Mouse (Mus musculus): ENCODE measurements around the gene Ube2cbp.

Ube2cbp gene

DNA sequence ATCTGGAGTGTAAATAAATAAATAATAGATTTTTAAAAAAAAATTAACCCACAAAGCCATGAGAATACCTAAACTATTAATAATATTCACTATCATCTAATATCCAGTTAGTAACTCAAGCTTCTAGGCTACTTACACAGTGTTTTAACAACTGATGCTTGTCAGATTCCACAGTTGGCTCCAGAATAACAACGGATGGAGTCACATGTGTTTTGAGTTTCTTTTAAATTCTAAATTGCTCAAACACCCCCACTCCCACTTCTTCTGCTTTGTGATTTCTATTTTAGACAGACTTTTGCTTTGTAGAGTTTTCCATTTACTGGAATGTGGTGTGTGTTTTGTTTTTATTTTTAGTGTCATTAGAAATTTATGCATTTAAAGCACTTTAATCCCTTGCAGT is 140.0 kb downstream of the Ube2cbp start:
- no peak for DNase-seq (ENCODE audit: low spot score in 2 of 2)

DNA sequence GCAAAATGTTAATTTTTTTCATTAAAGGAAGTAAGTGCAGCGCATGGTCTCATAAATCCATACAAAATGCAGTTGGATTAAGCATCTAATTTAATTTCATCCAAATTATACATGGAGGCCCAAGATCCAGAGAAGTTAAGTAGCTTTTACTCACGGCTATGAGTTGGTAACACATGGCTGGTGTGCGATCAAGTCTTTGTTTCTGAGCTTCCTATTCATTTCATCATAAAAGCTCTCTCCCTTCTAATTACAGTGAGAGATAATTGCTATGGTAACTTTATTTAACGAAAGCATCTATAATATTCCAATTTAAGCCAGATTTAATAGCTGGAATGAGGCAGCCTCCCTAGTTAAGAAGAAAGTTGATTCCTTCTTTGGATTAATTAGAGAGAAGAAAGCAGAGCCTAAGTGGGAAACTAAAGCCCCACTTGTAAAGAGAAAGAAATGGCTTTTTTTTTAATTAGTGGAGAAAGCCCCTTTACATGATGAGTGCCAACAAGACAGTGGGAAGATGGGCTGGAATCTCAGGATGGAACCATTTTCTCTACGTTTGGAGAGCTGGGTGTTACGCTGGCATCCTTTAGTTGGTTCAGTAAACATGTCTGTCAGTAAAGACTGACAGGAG is 145.1 kb downstream of the Ube2cbp start:
- DNase-seq (ENCODE audit: low spot score in 2 of 2): no peak

- DNase-seq (ENCODE audit: low spot score in 2 of 2): no peak
Measured at GRCm38 (mm10) chr9:86315700-86316099, 149.1 kb downstream of the Ube2cbp start.

- DNase-seq (ENCODE audit: low spot score in 2 of 2): no peak
Measured at GRCm38 (mm10) chr9:86308616-86309015, 156.1 kb downstream of the Ube2cbp start.

GRCm38 (mm10) chr9:86306556-86306955 is 158.2 kb downstream of the Ube2cbp start:
- DNase-seq (ENCODE audit: low spot score in 2 of 2): no peak

- DNase-seq (ENCODE audit: low spot score in 2 of 2): no peak
Measured at GRCm38 (mm10) chr9:86301407-86301806, 163.3 kb downstream of the Ube2cbp start.

GRCm38 (mm10) chr9:86298596-86298995 is 166.2 kb downstream of the Ube2cbp start:
- no peak for DNase-seq (ENCODE audit: low spot score in 2 of 2)

DNA sequence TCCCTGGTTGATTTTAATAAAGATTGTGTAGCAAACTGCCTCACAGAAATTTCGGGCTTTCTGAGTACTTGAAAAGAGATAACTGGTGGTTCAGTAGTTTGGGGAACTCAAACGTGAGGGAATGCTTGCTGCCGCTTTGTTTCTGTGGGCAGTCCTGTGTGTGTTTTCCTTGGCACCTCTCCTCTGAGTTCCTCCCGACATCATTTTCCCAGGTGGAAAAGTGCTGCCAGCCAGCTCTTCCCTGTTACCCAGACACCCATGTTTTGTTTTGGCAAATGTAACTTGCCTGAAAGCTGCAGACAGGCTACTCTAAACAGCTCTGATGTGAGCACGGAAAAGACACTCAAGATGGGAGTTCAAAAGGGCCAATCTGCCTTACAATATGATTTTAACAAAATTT is 166.6 kb downstream of the Ube2cbp start:
- DNase-seq (ENCODE audit: low spot score in 2 of 2): no peak

DNA sequence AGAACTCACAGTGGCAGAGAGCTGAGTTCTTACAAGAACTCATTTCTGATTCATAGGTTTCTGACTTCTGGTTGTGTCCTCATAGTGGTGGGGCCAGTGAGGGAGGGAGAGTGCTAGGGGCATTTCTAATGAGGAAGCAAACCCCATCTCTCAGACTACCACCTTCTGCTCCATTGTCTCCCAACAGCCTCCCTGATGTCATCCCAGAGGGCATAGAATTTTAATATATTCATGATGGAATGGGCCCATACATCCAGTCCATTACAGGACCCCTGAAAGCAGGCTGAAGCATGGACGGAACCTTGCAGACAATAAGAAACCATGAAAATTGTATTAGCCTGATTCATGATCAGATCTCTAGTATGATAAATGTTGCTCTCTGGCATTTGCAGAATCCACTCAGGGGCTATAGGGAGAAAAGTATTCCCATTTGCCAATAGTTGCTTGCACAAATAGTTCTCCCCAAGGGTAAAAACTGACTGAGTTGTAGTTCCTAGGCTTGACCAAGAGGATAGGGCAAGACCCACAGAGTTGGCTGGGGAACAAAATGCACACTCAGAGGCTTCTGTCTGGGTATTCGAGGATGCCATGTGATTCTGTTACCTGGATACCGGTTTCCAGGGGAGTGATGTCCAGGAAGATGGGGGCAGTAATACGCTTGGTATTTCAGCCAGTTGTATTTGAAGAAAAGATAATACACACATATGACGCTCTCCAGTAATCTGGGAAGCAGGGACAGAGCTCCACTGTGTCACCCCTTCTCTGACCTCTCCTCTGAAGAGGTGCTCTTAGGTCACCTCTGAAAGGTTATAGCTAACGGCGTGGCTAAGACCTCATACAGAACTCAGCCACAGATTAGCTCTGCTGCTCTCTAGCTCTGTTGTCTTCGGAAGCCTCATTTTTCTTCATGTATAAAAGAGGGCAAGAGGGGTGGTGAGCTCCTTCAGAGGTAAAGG is 167.8 kb downstream of the Ube2cbp start:
- no peak for DNase-seq (ENCODE audit: low spot score in 2 of 2)

DNA sequence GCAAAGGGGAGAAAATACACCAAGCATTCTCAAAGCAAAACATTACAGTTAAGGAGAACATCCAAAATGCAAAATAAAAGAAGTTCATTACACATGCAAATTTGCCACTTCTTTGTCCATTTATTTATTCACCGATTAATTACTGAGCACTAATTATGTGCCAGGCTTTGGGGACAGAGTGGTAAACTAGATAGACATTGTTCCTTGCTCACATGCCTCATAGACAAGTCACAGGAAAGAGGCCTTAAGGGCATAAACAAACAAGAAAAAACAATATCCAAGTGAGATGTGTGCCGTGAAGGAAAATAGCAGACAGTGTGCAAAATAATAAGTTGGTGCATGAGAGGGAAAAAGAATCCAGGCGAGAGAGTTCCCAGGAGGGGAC is 177.2 kb downstream of the Ube2cbp start:
- DNase-seq (ENCODE audit: low spot score in 2 of 2): no peak

DNA sequence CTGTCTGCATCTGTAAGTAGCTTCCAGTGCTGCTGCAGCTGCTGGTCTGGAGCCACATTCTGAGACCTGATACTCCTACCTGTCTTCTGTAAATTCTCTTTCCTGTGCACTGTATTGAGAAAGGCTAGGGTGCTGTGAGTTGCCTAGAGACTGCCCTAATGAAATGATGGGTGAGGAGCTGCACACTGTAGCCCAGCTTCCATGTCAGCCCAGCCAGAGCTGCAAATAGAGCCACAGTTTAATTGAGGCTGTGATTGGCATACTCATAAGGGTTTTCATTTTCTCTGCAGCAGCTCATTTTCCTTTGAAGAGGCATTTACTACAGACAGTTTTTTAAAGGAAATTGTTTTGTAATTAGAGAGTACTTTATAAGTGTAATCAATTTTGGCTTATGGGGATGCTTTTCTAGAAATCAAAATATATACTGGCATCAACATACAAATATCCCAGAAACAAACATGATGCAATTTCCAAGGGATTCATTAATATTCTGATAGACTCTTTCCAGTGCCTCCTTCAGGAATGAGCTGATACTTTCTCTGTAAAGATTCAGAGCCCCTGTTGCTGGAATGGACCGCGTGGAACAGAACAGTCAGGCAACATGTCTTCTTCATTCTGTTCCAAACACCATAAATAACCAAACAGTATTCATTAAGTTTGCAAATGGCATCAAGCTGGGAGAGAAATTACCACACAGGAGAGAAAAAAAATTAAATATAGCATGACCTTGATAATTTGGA is 177.8 kb downstream of the Ube2cbp start:
- DNase-seq (ENCODE audit: low spot score in 2 of 2): no peak

- no peak for DNase-seq (ENCODE audit: low spot score in 2 of 2)
Measured at GRCm38 (mm10) chr9:86282555-86282954, 182.2 kb downstream of the Ube2cbp start.

DNA sequence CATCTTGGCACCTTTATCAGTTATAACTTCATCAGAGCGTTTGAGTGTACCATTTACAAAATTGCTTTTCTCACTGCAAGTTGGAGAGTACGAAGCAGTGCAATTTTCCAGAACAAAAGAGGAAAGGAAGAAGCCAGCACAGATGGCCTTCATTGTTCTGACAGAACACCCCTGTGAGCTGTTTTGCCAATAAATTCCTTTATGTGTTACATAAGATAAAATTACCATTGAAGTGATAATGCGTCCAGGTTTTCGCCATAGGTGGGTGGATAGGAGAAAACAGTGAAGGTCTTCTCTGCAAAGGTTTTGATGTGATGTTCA is 183.6 kb downstream of the Ube2cbp start:
- no peak for DNase-seq (ENCODE audit: low spot score in 2 of 2)

- no peak for DNase-seq (ENCODE audit: low spot score in 2 of 2)
Measured at GRCm38 (mm10) chr9:86280461-86281146, 184.1 kb downstream of the Ube2cbp start.

GRCm38 (mm10) chr9:86269541-86269940 is 195.2 kb downstream of the Ube2cbp start:
- no peak for DNase-seq (ENCODE audit: low spot score in 2 of 2)

DNA sequence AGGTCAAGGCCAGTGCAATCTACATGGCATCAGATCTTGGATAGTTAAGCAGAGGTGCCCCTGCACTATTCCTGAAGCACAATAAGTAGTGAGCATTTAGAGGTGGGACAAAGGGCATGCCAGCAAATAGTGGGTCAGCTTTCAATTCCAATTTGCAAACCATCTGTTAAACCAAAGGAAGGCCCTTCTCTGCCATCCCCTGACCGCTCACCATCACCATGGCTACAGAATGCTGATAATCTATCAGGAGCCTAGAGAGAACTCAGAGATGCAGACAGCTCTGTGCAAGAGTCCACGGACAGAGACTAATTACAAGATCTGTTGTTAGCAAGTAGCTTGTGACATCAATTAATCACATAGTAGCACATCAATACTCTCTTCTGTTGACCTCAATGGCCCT is 198.1 kb downstream of the Ube2cbp start:
- DNase-seq (ENCODE audit: low spot score in 2 of 2): no peak
